Mouse (Mus musculus): Measurements from ENCODE around the gene Upf1. TPM values are rescaled to one million over a fixed set of nuclear protein-coding genes. Genes with fewer than 3 reads are reported as not detected.

Upf1 gene
- polyA plus RNA-seq, 1 experiment from 2014 or later = 17.9 TPM

- H3K9me3 ChIP-seq (ENCODE audit: control insufficient read depth, low read length) = no peaks in the 10 kb centered on the region
- 89% methylated on average over 4 of the region's 4 CpGs for WGBS
- no peak overlapping the region for H3K4me2 ChIP-seq (replicated peaks)
- peaks cover 22% of the 10 kb centered on the region for H3K4me1 ChIP-seq (replicated peaks; ENCODE audit: control insufficient read depth, insufficient read depth, low read length)
- H3K27me3 ChIP-seq (ENCODE audit: control insufficient read depth, insufficient read depth, low read length) = no peaks in the 10 kb centered on the region
- no peak overlapping the region for H3K9ac ChIP-seq
- ATAC-seq (ENCODE audit: low FRiP score) = no peak
- DNase-seq (ENCODE audit: low spot score) = no peak
- no peak overlapping the region for H3K4me3 ChIP-seq (replicated peaks; ENCODE audit: low read length)
- H3K36me3 ChIP-seq (replicated peaks; ENCODE audit: control insufficient read depth, insufficient read depth) = peaks cover 23% of the 10 kb centered on the region
- H3K27ac ChIP-seq = no peak overlapping the region
Measured at GRCm38 (mm10) chr8:70347443-70347842, 5.6 kb downstream of the Upf1 start.

DNA sequence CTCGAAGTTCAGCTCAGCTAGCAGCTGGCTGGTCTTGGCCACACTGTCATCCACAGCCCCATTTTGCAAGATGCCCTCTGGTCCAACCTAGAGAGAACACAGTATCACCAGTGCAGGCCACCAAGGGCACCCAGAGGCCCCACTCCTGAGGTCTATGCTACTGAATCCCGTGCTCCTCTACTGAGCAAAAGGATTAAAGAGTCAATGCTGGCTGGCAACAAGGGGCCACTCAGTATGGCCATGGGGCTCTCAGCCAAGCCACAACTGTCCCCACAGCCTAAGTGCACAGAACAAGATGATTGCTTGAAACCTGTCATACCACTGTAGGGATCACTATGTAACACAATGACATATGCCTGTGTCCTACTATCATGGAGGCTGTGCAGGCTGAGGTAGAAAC lies 8.8 kb downstream of the Upf1 start:
- Histone ChIP-seq H3K4me3 (replicated peaks; ENCODE audit: low read length) (no peak overlapping the region), H3K27me3 (ENCODE audit: control insufficient read depth, insufficient read depth, low read length) (no peaks in the 10 kb centered on the region), H3K9me3 (ENCODE audit: control insufficient read depth, low read length) (no peaks in the 10 kb centered on the region), H3K4me2 (replicated peaks) (no peak overlapping the region), H3K36me3 (replicated peaks; ENCODE audit: control insufficient read depth, insufficient read depth) (peaks cover 51% of the 10 kb centered on the region), H3K9ac (no peak overlapping the region; the same call in 1 of the 2 replicates), H3K27ac (no peak overlapping the region), H3K4me1 (replicated peaks; ENCODE audit: control insufficient read depth, insufficient read depth, low read length) (no peaks in the 10 kb centered on the region; the same call in 1 of the 2 replicates)
- 79% methylated on average over 2 of the region's 2 CpGs for WGBS
- ATAC-seq (ENCODE audit: low FRiP score) = no peak
- DNase-seq (ENCODE audit: low spot score) = no peak

- WGBS = 62% methylated on average over 6 of the region's 6 CpGs
- no peak overlapping the region for H3K27ac ChIP-seq
- no peak overlapping the region for H3K4me3 ChIP-seq (replicated peaks; ENCODE audit: low read length)
- DNase-seq (ENCODE audit: low spot score) = peak; percentile 64
- no peaks in the 10 kb centered on the region for H3K9me3 ChIP-seq (ENCODE audit: control insufficient read depth, low read length)
- H3K36me3 ChIP-seq (replicated peaks; ENCODE audit: control insufficient read depth, insufficient read depth) = peaks cover 51% of the 10 kb centered on the region
- no peak overlapping the region for H3K4me2 ChIP-seq (replicated peaks)
- H3K4me1 ChIP-seq (replicated peaks; ENCODE audit: control insufficient read depth, insufficient read depth, low read length) = no peaks in the 10 kb centered on the region; the same call in 1 of the 2 replicates
- H3K9ac ChIP-seq = no peak overlapping the region
- no peaks in the 10 kb centered on the region for H3K27me3 ChIP-seq (ENCODE audit: control insufficient read depth, insufficient read depth, low read length)
- ATAC-seq (ENCODE audit: low FRiP score) = peak; percentile 55; the same call in 1 of the 2 replicates
Measured at GRCm38 (mm10) chr8:70343696-70344095, 9.4 kb downstream of the Upf1 start.

DNA sequence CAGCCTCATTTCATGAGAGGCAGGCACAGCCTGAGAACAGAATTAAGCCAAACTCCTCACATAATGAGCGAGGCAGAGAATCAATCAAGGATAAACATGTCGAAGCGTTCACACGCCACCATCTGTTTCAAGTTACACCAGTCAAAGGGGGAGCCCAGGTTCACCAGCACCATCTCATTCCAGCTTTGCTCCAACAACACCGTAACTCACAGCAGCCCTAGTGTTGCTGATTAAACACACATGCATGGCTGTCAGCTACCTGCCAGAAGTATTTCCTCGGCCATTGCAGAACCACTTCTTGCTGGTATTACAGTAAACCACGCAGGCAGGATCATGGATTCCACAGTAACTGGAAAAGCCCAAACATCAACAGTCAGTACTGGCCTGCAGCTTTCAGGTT lies 10.0 kb downstream of the Upf1 start:
- H3K4me3 ChIP-seq (replicated peaks; ENCODE audit: low read length) = no peak overlapping the region
- H3K9ac ChIP-seq = no peak overlapping the region
- DNase-seq (ENCODE audit: low spot score) = no peak
- 82% methylated on average over 7 of the region's 7 CpGs for WGBS
- no peaks in the 10 kb centered on the region for H3K9me3 ChIP-seq (ENCODE audit: control insufficient read depth, low read length)
- no peak overlapping the region for H3K27ac ChIP-seq
- ATAC-seq (ENCODE audit: low FRiP score) = no peak
- H3K27me3 ChIP-seq (ENCODE audit: control insufficient read depth, insufficient read depth, low read length) = no peaks in the 10 kb centered on the region
- H3K4me2 ChIP-seq (replicated peaks) = no peak overlapping the region
- no peaks in the 10 kb centered on the region; the same call in 1 of the 2 replicates for H3K4me1 ChIP-seq (replicated peaks; ENCODE audit: control insufficient read depth, insufficient read depth, low read length)
- peaks cover 56% of the 10 kb centered on the region for H3K36me3 ChIP-seq (replicated peaks; ENCODE audit: control insufficient read depth, insufficient read depth)

DNA sequence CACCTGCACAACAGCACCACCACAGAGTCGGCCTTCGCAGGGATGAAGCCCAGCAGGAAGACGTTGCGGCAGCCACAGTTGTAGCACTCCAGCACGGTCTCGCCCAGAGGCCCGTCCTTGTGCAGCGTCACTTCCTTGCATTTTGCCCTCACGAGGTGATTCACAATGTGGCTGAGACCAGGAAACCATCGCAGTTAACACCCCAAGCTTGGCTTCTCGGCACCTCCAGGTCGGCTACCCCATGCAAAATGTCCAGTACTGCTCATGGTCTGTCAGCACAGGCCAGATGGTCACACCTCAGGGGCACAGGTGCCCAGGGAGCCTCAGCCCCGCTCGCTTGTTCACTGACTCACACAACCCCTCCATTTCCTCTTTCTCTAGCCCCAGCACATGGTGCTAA lies 11.1 kb downstream of the Upf1 start:
- Histone ChIP-seq H3K4me3 (replicated peaks; ENCODE audit: low read length) (no peak overlapping the region), H3K9ac (no peak overlapping the region), H3K27ac (no peak overlapping the region), H3K4me1 (replicated peaks; ENCODE audit: control insufficient read depth, insufficient read depth, low read length) (no peaks in the 10 kb centered on the region), H3K4me2 (replicated peaks) (no peak overlapping the region), H3K36me3 (replicated peaks; ENCODE audit: control insufficient read depth, insufficient read depth) (peaks cover 67% of the 10 kb centered on the region), H3K27me3 (ENCODE audit: control insufficient read depth, insufficient read depth, low read length) (no peaks in the 10 kb centered on the region), H3K9me3 (ENCODE audit: control insufficient read depth, low read length) (no peaks in the 10 kb centered on the region)
- WGBS = 93% methylated on average over 14 of the region's 14 CpGs
- DNase-seq (ENCODE audit: low spot score) (no peak), ATAC-seq (ENCODE audit: low FRiP score) (no peak)

- Histone ChIP-seq H3K4me1 (replicated peaks; ENCODE audit: control insufficient read depth, insufficient read depth, low read length) (no peaks in the 10 kb centered on the region), H3K9ac (no peak overlapping the region), H3K36me3 (replicated peaks; ENCODE audit: control insufficient read depth, insufficient read depth) (peaks cover 81% of the 10 kb centered on the region), H3K27me3 (ENCODE audit: control insufficient read depth, insufficient read depth, low read length) (no peaks in the 10 kb centered on the region), H3K4me2 (replicated peaks) (no peak overlapping the region), H3K9me3 (ENCODE audit: control insufficient read depth, low read length) (no peaks in the 10 kb centered on the region), H3K27ac (no peak overlapping the region), H3K4me3 (replicated peaks; ENCODE audit: low read length) (no peak overlapping the region)
- ATAC-seq (ENCODE audit: low FRiP score) = no peak
- no peak for DNase-seq (ENCODE audit: low spot score)
- WGBS = 93% methylated on average over 7 of the region's 7 CpGs
Measured at GRCm38 (mm10) chr8:70340659-70341058, 12.4 kb downstream of the Upf1 start.

DNA sequence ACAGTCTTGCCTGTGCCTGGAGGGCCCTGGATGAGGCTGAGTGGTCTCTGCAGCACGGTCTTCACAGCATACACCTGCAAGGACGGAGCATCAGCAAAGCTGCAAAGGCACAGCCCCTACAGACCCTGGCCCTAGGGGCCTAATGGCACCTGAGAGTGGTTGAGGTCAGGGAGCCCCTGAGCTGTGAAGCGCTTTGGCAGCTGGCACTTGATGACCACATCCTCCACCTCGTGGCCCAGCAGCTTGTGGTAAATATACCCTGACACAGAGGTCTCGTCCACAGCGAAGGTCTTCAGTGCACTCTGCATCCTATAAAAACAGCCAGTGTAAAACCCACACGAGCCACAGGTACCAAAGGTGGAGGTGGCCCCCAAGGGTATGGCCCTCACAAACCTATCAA lies 14.1 kb downstream of the Upf1 start:
- Histone ChIP-seq H3K9ac (no peak overlapping the region), H3K27ac (no peak overlapping the region), H3K4me3 (replicated peaks; ENCODE audit: low read length) (no peak overlapping the region), H3K27me3 (ENCODE audit: control insufficient read depth, insufficient read depth, low read length) (no peaks in the 10 kb centered on the region), H3K9me3 (ENCODE audit: control insufficient read depth, low read length) (no peaks in the 10 kb centered on the region), H3K4me2 (replicated peaks) (no peak overlapping the region), H3K4me1 (replicated peaks; ENCODE audit: control insufficient read depth, insufficient read depth, low read length) (no peaks in the 10 kb centered on the region), H3K36me3 (replicated peaks; ENCODE audit: control insufficient read depth, insufficient read depth) (peaks cover 98% of the 10 kb centered on the region)
- no peak for DNase-seq (ENCODE audit: low spot score)
- ATAC-seq (ENCODE audit: low FRiP score) = no peak
- 90% methylated on average over 7 of the region's 7 CpGs for WGBS

- Histone ChIP-seq H3K36me3 (replicated peaks; ENCODE audit: control insufficient read depth, insufficient read depth) (peaks cover 96% of the 10 kb centered on the region), H3K4me2 (replicated peaks) (no peak overlapping the region), H3K27me3 (ENCODE audit: control insufficient read depth, insufficient read depth, low read length) (no peaks in the 10 kb centered on the region), H3K4me3 (replicated peaks; ENCODE audit: low read length) (no peak overlapping the region), H3K27ac (no peak overlapping the region), H3K9ac (no peak overlapping the region), H3K9me3 (ENCODE audit: control insufficient read depth, low read length) (no peaks in the 10 kb centered on the region), H3K4me1 (replicated peaks; ENCODE audit: control insufficient read depth, insufficient read depth, low read length) (peaks cover 14% of the 10 kb centered on the region; the same call in 1 of the 2 replicates)
- 0 out of 2 replicates have a peak, but pooled peaks have one; percentile 1 for ATAC-seq (ENCODE audit: low FRiP score)
- no peak for DNase-seq (ENCODE audit: low spot score)
- WGBS = 87% methylated on average over 6 of the region's 6 CpGs
Measured at GRCm38 (mm10) chr8:70332878-70333202, 20.2 kb downstream of the Upf1 start.

DNA sequence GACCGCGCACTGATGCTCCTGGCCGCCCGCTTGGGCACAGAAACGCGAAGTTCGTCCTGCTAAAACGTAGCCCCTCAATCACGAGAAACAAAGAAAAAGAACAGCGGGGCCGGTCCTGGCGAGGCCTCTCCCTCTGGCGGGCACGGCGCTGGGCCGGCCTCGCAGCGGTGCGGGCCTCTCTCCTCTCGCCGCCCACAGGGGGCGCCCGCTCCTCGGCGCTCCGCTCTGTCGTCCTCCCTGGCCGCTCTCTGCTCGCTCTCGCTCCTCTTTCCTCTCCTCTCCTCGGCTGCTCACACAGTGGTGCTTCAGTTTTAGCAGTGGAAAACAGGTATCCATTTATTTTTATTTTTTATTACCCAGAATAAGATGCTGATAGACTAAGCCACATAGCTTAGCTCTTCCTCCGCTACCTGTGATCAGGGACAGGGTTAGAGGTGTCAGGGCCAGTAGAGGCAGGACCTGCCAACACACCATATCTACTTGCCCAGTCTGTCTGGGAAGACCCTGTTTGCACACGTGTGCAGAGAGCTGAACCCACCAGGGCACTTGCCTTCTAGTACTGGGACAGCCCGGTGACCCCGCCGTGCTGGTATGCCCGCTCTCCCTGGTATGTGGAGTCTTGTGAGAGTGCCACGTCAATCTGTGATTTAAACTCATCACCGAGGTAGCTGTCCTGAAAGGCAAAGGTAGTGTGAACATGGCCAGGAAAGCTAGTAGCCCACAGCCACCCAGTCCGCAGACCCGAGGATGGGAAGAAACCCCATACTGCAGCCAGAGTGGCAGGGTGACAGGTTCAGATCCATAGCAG lies 20.8 kb downstream of the Upf1 start:
- Histone ChIP-seq H3K4me3 (replicated peaks; ENCODE audit: low read length) (no peak overlapping the region), H3K9ac (no peak overlapping the region), H3K4me2 (replicated peaks) (no peak overlapping the region), H3K27me3 (ENCODE audit: control insufficient read depth, insufficient read depth, low read length) (no peaks in the 10 kb centered on the region), H3K27ac (no peak overlapping the region), H3K4me1 (replicated peaks; ENCODE audit: control insufficient read depth, insufficient read depth, low read length) (peaks cover 14% of the 10 kb centered on the region; the same call in 1 of the 2 replicates), H3K9me3 (ENCODE audit: control insufficient read depth, low read length) (no peaks in the 10 kb centered on the region), H3K36me3 (replicated peaks; ENCODE audit: control insufficient read depth, insufficient read depth) (peaks cover 96% of the 10 kb centered on the region)
- WGBS = 24% methylated on average over 40 of the region's 41 CpGs
- peak; percentile 76 for ATAC-seq (ENCODE audit: low FRiP score)
- peak; percentile 81 for DNase-seq (ENCODE audit: low spot score)

Measured in hindbrain, embryonic 14.5 days (tissue).